Mouse (Mus musculus) megakaryocyte, embryonic 14.5 days (primary cell): ENCODE results near the gene Cul7.

Source experiments
- FLI1 ChIP-seq: IDR thresholded peaks from 2 replicates; pipeline ENCODE4 v1.6.1; 2012; ENCODE audit warnings: low read length, inconsistent platforms, mixed read lengths
- GATA1 ChIP-seq: IDR thresholded peaks from 3 replicates; pipeline ENCODE4 v1.6.1; 2012; ENCODE audit warnings: mixed read lengths, low read length, inconsistent platforms, borderline replicate concordance

DNA sequence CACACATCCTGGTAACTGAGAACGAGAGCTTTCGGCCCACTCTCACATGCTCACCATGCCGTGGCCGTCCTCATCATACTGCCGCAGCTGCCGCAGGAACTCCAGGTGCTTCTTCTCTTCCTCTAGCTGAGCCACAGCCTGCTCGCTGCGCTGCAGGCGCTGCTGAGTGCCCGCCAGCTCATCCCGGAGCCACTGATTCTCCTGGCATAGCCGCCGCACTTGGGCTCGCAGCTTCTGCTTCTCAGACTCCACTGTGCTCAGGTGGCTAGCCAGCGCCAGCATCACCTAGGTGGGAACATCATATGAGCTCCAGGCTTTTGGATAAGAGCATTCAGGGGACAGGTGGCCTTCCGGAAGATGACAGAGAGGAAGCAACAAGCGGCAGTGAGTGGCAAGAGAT is 8.1 kb upstream of the Cul7 start:
- TF ChIP-seq GATA1 = no peak
- no peak for TF ChIP-seq FLI1
